Mouse (Mus musculus) lung, embryonic 15.5 days (tissue): ENCODE data around the gene Shkbp1. TPM values are rescaled to one million over a fixed set of nuclear protein-coding genes. Genes with fewer than 3 reads are reported as not detected.

ENCODE experiments used
- ATAC-seq: fragments of 200-750 bp; cut with Nextera tagmentation; 2 replicates; pipeline ENCODE4 v1.8.0; 2017; ENCODE audit warnings: moderate number of reproducible peaks, borderline replicate concordance; ENCODE audit not compliant: low FRiP score, low TSS enrichment; ENCODE audit errors: extremely low read depth
- H3K27ac ChIP-seq: fragments of 300-500 bp; sonication (generic); 2 replicates; pipeline ENCODE4 v1.5.1; 2015; ENCODE audit warnings: moderate library complexity, mild to moderate bottlenecking, inconsistent platforms
- H3K27me3 ChIP-seq: fragments of 300-500 bp; sonication (generic); 2 replicates; pipeline ENCODE4 v1.6.1; 2015; ENCODE audit warnings: inconsistent platforms
- H3K36me3 ChIP-seq: fragments of 300-500 bp; sonication (generic); 2 replicates; pipeline ENCODE4 v1.6.1; 2015; ENCODE audit warnings: inconsistent platforms
- H3K4me1 ChIP-seq: fragments of 300-500 bp; sonication (generic); 2 replicates; pipeline ENCODE4 v1.6.1; 2015; ENCODE audit warnings: inconsistent platforms
- H3K4me2 ChIP-seq: fragments of 300-500 bp; sonication (generic); 2 replicates; pipeline ENCODE4 v1.6.1; 2015; ENCODE audit warnings: inconsistent platforms, mild to moderate bottlenecking, moderate library complexity
- H3K4me3 ChIP-seq: fragments of 300-500 bp; sonication (generic); 2 replicates; pipeline ENCODE4 v1.5.1; 2015; ENCODE audit warnings: mild to moderate bottlenecking, inconsistent platforms
- H3K9ac ChIP-seq: fragments of 300-500 bp; sonication (generic); 2 replicates; pipeline ENCODE4 v1.6.1; 2015; ENCODE audit warnings: inconsistent platforms
- H3K9me3 ChIP-seq: fragments of 300-500 bp; sonication (generic); 2 replicates; pipeline ENCODE4 v1.6.1; 2016; ENCODE audit warnings: inconsistent platforms
- whole genome bisulfite sequencing: fragments of 180-500 bp; shearing (Covaris S2); methylation state at CpG from one replicate; pipeline ENCODE4 v1.1.7; 2015; 5-methylcytosine and 5-hydroxymethylcytosine counted together
- polyA plus RNA-seq: library from polyadenylated mRNA; unstranded; fragments of >200 nt; fragmentation: Nextera tagmentation; extraction: Ambion mirVana; gene quantifications from 2 replicates; pipeline ENCODE4 v1.2.1, GENCODE M21; 2015

Gene Shkbp1
- polyA plus RNA-seq, 1 experiment from 2014 or later: 51.4 TPM

GRCm38 (mm10) chr7:27361283-27361946 lies 5.6 kb upstream of the Shkbp1 start:
- Histone ChIP-seq H3K27me3 (peaks cover 42% of the 10 kb centered on the region), H3K36me3 (no peaks in the 10 kb centered on the region), H3K27ac (no peak overlapping the region), H3K9me3 (no peaks in the 10 kb centered on the region), H3K9ac (peak overlapping the region; percentile 46), H3K4me1 (peaks cover 25% of the 10 kb centered on the region), H3K4me3 (peak overlapping the region; percentile 45), H3K4me2 (peak overlapping the region; percentile 83)
- under 1% methylated on average over 52 of the region's 52 CpGs for WGBS
- ATAC-seq: peak; percentile 94

- 48% methylated on average over 6 of the region's 6 CpGs for WGBS
- no peak overlapping the region for H3K27ac ChIP-seq
- no peak overlapping the region for H3K9ac ChIP-seq
- peak overlapping the region; percentile 83 for H3K4me2 ChIP-seq
- H3K4me3 ChIP-seq: peak overlapping the region; percentile 45; the same call in 1 of the 2 replicates
- H3K4me1 ChIP-seq: peaks cover 23% of the 10 kb centered on the region
- no peak for ATAC-seq
- no peaks in the 10 kb centered on the region for H3K36me3 ChIP-seq
- peaks cover 35% of the 10 kb centered on the region for H3K27me3 ChIP-seq
- no peaks in the 10 kb centered on the region for H3K9me3 ChIP-seq
Observed at GRCm38 (mm10) chr7:27360749-27361148, 4.9 kb upstream of the Shkbp1 start.

DNA sequence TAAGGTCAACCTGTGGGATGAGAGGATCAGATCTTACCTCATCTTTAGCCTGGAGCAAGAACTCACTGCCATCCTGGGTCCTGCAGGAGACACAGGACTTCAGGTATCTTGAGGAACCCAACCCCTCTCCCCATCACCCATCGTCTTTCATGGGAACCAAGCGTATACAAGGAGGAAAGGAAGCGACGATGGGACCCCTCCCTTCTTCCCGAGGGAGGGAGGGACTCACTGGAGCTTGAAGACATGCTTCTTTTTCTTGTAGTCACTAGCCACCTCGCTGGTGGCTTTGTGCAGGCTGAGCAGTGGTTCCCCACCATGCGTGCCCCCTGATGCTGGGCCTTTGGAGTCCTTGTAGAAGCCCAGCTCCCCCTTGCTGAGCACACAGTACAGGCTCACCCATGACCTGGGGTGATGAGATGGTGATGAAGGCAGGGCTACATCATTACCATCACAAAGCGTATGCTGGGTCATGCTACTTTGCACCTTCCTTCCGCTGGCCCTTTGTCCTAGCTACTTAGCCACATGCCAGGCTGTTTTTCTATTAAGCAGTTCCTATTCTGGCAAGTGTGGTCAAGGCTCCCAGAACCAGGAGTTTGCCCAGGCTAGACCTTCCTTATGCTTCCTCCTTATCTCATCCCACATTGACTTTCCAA lies 4.0 kb upstream of the Shkbp1 start:
- Histone ChIP-seq H3K27ac (no peak overlapping the region), H3K9me3 (no peaks in the 10 kb centered on the region), H3K27me3 (peaks cover 26% of the 10 kb centered on the region), H3K4me2 (no peak overlapping the region), H3K36me3 (no peaks in the 10 kb centered on the region), H3K9ac (no peak overlapping the region), H3K4me1 (peaks cover 28% of the 10 kb centered on the region), H3K4me3 (no peak overlapping the region)
- no peak for ATAC-seq
- WGBS: 83% methylated on average over 9 of the region's 9 CpGs

GRCm38 (mm10) chr7:27359162-27359561 lies 3.3 kb upstream of the Shkbp1 start:
- 64% methylated on average over 2 of the region's 2 CpGs for WGBS
- Histone ChIP-seq H3K27me3 (peaks cover 19% of the 10 kb centered on the region), H3K9me3 (no peaks in the 10 kb centered on the region), H3K9ac (no peak overlapping the region), H3K4me1 (peaks cover 35% of the 10 kb centered on the region), H3K4me3 (no peak overlapping the region), H3K4me2 (no peak overlapping the region), H3K36me3 (no peaks in the 10 kb centered on the region), H3K27ac (no peak overlapping the region)
- no peak for ATAC-seq

GRCm38 (mm10) chr7:27357595-27357978 lies 1.8 kb upstream of the Shkbp1 start:
- peak overlapping the region; percentile 78; the same call in 1 of the 2 replicates for H3K4me3 ChIP-seq
- 25% methylated on average over 3 of the region's 3 CpGs for WGBS
- H3K4me2 ChIP-seq: peak overlapping the region; percentile 81
- H3K9ac ChIP-seq: no peak overlapping the region
- H3K4me1 ChIP-seq: peaks cover 36% of the 10 kb centered on the region
- no peaks in the 10 kb centered on the region for H3K9me3 ChIP-seq
- peaks cover 5% of the 10 kb centered on the region; the same call in 1 of the 2 replicates for H3K27me3 ChIP-seq
- H3K36me3 ChIP-seq: no peaks in the 10 kb centered on the region
- no peak for ATAC-seq
- peak overlapping the region; percentile 84 for H3K27ac ChIP-seq

DNA sequence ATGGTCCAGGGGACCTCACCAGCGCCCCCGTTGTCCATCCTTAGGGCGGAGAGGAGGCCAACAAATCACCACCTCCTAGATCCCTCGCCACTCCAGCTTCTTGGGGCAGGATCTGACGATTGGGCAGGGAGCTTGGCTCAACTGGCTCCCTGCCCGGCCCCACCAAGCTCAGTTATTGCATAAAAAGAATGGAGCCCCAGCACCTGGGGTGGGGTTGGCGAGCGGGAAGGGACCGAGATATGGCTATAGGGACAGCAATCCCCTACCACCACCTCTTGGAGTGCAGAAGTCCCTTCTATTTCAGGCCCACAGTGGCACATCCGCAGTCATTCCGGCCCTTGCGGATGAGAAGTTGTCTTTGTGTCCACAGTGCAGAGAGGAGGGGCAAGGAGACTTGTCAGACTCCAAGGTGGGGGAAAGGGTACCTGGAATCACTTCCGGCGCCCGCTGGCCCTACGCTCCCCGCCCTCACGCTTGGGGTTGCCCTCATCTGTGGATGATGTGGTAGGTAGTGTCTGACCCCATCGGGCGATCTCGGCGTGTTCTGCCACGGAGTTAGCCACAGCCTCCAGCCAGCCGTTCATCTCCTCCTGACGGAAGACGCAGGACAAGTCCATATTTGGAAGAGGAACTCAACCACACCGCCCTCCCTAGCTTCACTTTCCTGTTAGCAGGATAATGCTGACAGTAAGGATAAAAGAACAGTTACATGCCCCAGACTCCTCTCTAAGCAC lies 1.2 kb upstream of the Shkbp1 start, which contains the start of gene Gm20479:
Gene Gm20479, minus strand, starts transcription at position 559 of the 734 bp plus-strand sequence.
- Histone ChIP-seq H3K4me1 (peaks cover 36% of the 10 kb centered on the region), H3K36me3 (peaks cover under 1% of the 10 kb centered on the region; the same call in 1 of the 2 replicates), H3K9me3 (no peaks in the 10 kb centered on the region), H3K4me2 (peak within 1 kb of the TSS; percentile 81), H3K4me3 (peak within 1 kb of the TSS; percentile 78), H3K27me3 (0 out of 2 replicates have a peak, but pooled peaks cover under 1% of the 10 kb centered on the region), H3K27ac (peak within 1 kb of the TSS; percentile 84), H3K9ac (peak within 1 kb of the TSS; percentile 40)
- no peak for ATAC-seq
- WGBS: 2% methylated on average over 27 of the region's 27 CpGs

DNA sequence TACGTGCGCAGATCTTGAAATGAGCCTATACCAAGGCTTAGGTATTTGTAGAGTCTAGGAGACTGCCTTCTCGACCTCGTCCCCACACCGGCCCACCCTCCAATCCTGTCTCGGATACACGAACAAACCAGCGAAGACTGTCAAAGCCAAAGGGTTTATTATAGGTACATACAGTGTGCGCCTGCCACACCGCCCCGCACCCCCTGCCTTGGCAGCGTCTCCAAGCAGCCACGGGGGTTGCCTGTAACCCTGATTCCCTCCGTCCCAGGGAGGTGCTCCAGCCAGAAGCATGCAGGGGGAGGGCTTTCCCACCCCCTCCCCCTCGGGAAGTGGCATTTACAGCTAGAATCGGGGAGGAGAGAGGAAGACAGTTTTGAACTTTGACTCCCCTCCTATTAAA lies 429 bp upstream of the Shkbp1 start:
- Histone ChIP-seq H3K27ac (peak overlapping the region; percentile 84), H3K9me3 (no peaks in the 10 kb centered on the region), H3K9ac (peak overlapping the region; percentile 40), H3K4me3 (peak overlapping the region; percentile 78), H3K4me1 (peaks cover 36% of the 10 kb centered on the region), H3K36me3 (peaks cover 8% of the 10 kb centered on the region; the same call in 1 of the 2 replicates), H3K27me3 (no peaks in the 10 kb centered on the region), H3K4me2 (peak overlapping the region; percentile 81)
- ATAC-seq: peak; percentile 23
- WGBS: 2% methylated on average over 16 of the region's 16 CpGs

GRCm38 (mm10) chr7:27355261-27355660 lies 558 bp downstream of the Shkbp1 start:
- no peak for ATAC-seq
- Histone ChIP-seq H3K9me3 (no peaks in the 10 kb centered on the region), H3K9ac (peak overlapping the region; percentile 52), H3K36me3 (peaks cover 13% of the 10 kb centered on the region; the same call in 1 of the 2 replicates), H3K27me3 (no peaks in the 10 kb centered on the region), H3K27ac (0 out of 2 replicates have a peak overlapping the region, but pooled peaks have one; percentile 48), H3K4me3 (peak overlapping the region; percentile 78), H3K4me1 (peaks cover 30% of the 10 kb centered on the region), H3K4me2 (peak overlapping the region; percentile 81)
- WGBS: 5% methylated on average over 14 of the region's 14 CpGs

DNA sequence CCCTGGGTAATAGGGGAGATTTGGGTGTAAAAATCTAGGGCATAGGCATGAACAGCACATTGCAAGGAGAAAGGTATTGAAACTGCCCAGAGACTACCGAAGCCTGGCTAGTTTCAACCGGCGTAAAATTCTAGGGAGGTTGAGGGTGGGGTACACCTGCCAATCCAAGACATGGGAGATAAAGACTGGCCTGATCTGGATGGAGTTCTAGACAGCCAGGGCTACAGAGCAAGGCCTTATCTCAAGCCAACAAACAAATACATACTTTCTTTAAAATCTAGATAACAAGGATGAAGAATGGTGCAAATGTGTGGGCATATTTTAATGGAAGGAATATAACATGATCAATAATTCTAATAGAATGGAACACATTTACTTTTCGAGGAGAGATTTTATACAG lies 1.0 kb downstream of the Shkbp1 start:
- WGBS: 45% methylated on average over 4 of the region's 4 CpGs
- Histone ChIP-seq H3K9ac (no peak overlapping the region), H3K27ac (no peak overlapping the region), H3K4me2 (peak overlapping the region; percentile 81), H3K4me1 (peaks cover 30% of the 10 kb centered on the region), H3K36me3 (peaks cover 15% of the 10 kb centered on the region; the same call in 1 of the 2 replicates), H3K27me3 (no peaks in the 10 kb centered on the region), H3K9me3 (no peaks in the 10 kb centered on the region), H3K4me3 (peak overlapping the region; percentile 78)
- ATAC-seq: no peak

DNA sequence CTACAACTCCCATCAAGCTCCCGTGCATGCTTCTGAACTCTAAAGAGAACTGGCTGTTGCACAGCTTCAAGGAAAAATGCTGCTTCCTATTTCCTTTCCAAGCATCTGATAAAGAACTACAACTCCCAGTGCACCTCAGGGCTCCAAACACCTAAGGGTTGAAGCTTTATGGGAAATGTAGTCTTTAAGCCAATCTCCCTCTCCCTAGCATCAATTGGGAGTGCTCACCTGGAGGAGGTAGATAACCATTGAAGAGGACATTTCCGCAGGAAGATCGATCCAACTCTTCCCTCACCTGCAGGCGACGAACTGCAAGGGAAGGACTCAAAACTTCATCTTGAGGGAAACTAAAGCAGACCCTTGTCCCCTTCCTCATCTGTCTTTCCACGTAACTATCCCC lies 1.7 kb downstream of the Shkbp1 start:
- no peak for ATAC-seq

DNA sequence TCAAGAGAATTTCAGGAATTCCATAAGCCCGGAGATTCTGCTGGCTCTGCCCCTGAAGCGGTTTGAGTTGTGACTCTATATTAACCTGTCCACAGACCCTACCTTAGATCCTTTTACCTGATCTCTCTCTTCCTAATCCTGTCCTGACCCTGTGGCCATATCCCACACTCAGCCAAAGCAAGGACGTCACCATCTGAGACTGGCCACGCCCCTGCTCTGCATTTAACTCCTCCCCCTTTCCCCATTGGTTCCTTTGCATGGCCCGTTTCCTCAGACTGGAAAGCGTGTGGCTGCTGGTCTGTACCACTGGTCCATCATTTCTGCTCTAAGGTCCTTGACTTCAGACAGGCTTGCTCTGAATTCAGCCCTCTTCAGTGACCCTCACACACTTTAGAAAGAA lies 10.4 kb downstream of the Shkbp1 start:
- 20% methylated on average over 6 of the region's 6 CpGs for whole genome bisulfite sequencing
- Histone ChIP-seq H3K9ac (no peak overlapping the region), H3K9me3 (no peaks in the 10 kb centered on the region), H3K4me3 (no peak overlapping the region), H3K27me3 (no peaks in the 10 kb centered on the region), H3K36me3 (peaks cover 27% of the 10 kb centered on the region), H3K27ac (no peak overlapping the region), H3K4me2 (no peak overlapping the region), H3K4me1 (no peaks in the 10 kb centered on the region)
- ATAC-seq: no peak; the same call in 1 of the 2 replicates

More for the DNA sequence above, 1.7 kb downstream of the Shkbp1 start:
- H3K4me3 ChIP-seq: peak overlapping the region; percentile 78; the same call in 1 of the 2 replicates
- no peaks in the 10 kb centered on the region for H3K27me3 ChIP-seq
- no peaks in the 10 kb centered on the region for H3K9me3 ChIP-seq
- WGBS: 29% methylated on average over 6 of the region's 6 CpGs
- peaks cover 30% of the 10 kb centered on the region for H3K4me1 ChIP-seq
- no peak overlapping the region for H3K9ac ChIP-seq
- no peak overlapping the region for H3K27ac ChIP-seq
- H3K4me2 ChIP-seq: peak overlapping the region; percentile 81
- H3K36me3 ChIP-seq: peaks cover 15% of the 10 kb centered on the region; the same call in 1 of the 2 replicates
